Mouse (Mus musculus): ENCODE results near the gene Card6. TPM values are rescaled to one million over a fixed set of nuclear protein-coding genes. Genes with fewer than 3 reads are reported as not detected.
A peak's percentile ranks its signal among the peaks of the same experiment; 100 is the strongest.

Gene Card6
- polyA plus RNA-seq, 1 experiment from 2014 or later, result 1.7 TPM

DNA sequence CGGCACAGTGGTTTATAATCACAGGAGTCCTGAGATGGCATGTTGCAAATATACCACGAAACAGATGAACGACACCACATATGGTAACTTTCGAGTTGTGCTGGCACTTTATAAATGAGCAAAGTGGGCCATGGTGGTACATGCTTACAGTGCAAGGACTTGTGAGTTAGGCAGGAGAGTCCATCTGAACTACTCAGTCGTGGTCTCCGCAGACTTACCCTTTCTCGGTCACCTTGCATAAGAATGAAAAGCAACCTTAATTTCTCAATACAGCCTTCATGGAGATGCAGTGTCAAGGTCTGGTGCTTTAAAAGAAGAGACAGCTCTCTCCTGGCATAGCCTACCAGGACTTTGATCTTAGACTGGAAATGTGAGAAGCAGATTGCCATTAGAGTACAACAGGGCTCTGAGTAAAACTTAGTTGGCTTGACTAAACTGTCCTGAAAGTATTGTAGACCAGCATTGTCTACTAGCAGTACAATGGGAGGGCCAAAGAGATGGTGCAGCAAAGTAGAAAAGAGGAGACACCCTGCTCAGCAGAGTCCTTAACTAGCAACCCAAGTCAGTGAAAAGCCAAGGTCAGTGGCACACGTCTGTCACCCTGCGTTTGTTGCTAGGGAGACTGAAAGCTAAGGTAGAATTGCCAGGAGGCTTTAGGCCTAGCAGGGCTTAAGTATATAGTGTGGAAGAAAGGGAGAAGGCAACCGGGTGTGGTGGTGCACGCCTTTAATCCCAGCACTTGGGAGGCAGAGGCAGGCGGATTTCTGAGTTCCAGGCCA is 13.4 kb upstream of the Card6 start:
- Histone ChIP-seq H3K9ac (ENCODE audit: low read depth, low read length) (no peak overlapping the region), H3K9me3 (ENCODE audit: control insufficient read depth, low read length) (no peaks in the 10 kb centered on the region), H3K4me2 (replicated peaks; ENCODE audit: low read depth, low read length) (no peak overlapping the region), H3K27me3 (ENCODE audit: control insufficient read depth, insufficient read depth, low read length) (no peaks in the 10 kb centered on the region), H3K36me3 (ENCODE audit: control insufficient read depth, insufficient read depth, low read length) (peaks cover 60% of the 10 kb centered on the region), H3K27ac (ENCODE audit: low read depth, low read length) (no peak overlapping the region), H3K4me1 (ENCODE audit: control insufficient read depth, insufficient read depth, low read length) (peaks cover 8% of the 10 kb centered on the region; the same call in 1 of the 2 replicates), H3K4me3 (ENCODE audit: low read length) (no peak overlapping the region)
- WGBS, result 89% methylated on average over 12 of the region's 12 CpGs
- ATAC-seq (ENCODE audit: low FRiP score, low TSS enrichment), result no peak

DNA sequence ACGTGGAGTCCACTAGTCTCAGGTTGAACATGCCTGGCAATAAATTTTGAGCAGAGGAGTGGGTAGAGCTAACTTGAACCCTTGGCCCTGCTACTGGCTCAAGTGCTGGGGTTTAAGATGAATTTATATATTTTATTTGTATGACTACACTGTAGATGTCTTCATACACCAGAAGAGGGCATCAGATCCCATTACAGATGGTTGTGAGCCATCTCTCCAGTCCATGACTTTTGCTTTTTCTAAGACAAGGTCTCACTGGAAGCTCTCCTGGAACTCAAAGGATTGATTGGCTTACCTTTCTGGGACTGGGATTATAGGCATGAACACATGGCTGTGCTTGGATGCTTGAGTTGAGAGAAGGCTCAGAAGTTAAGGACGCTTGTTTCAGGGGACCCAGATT is 11.4 kb upstream of the Card6 start:
- Histone ChIP-seq H3K9me3 (ENCODE audit: control insufficient read depth, low read length) (no peaks in the 10 kb centered on the region), H3K4me1 (ENCODE audit: control insufficient read depth, insufficient read depth, low read length) (peaks cover 15% of the 10 kb centered on the region; the same call in 1 of the 2 replicates), H3K27ac (ENCODE audit: low read depth, low read length) (no peak overlapping the region), H3K4me2 (replicated peaks; ENCODE audit: low read depth, low read length) (no peak overlapping the region), H3K27me3 (ENCODE audit: control insufficient read depth, insufficient read depth, low read length) (no peaks in the 10 kb centered on the region), H3K4me3 (ENCODE audit: low read length) (no peak overlapping the region), H3K36me3 (ENCODE audit: control insufficient read depth, insufficient read depth, low read length) (peaks cover 60% of the 10 kb centered on the region), H3K9ac (ENCODE audit: low read depth, low read length) (no peak overlapping the region)
- ATAC-seq (ENCODE audit: low FRiP score, low TSS enrichment), result no peak
- WGBS, result 84% methylated on average over 2 of the region's 2 CpGs

GRCm38 (mm10) chr15:5119192-5119591 is 10.9 kb upstream of the Card6 start:
- Histone ChIP-seq H3K27me3 (ENCODE audit: control insufficient read depth, insufficient read depth, low read length) (no peaks in the 10 kb centered on the region), H3K9ac (ENCODE audit: low read depth, low read length) (no peak overlapping the region), H3K4me2 (replicated peaks; ENCODE audit: low read depth, low read length) (no peak overlapping the region), H3K27ac (ENCODE audit: low read depth, low read length) (no peak overlapping the region), H3K4me1 (ENCODE audit: control insufficient read depth, insufficient read depth, low read length) (peaks cover 18% of the 10 kb centered on the region; the same call in 1 of the 2 replicates), H3K9me3 (ENCODE audit: control insufficient read depth, low read length) (no peaks in the 10 kb centered on the region), H3K36me3 (ENCODE audit: control insufficient read depth, insufficient read depth, low read length) (peaks cover 56% of the 10 kb centered on the region), H3K4me3 (ENCODE audit: low read length) (no peak overlapping the region)
- 94% methylated on average over 2 of the region's 2 CpGs for WGBS
- ATAC-seq (ENCODE audit: low FRiP score, low TSS enrichment), result no peak

GRCm38 (mm10) chr15:5118626-5119025 is 10.3 kb upstream of the Card6 start:
- Histone ChIP-seq H3K9me3 (ENCODE audit: control insufficient read depth, low read length) (no peaks in the 10 kb centered on the region), H3K9ac (ENCODE audit: low read depth, low read length) (no peak overlapping the region), H3K27ac (ENCODE audit: low read depth, low read length) (no peak overlapping the region), H3K4me2 (replicated peaks; ENCODE audit: low read depth, low read length) (0 out of 2 replicates have a peak overlapping the region, but pooled peaks have one; percentile 82), H3K36me3 (ENCODE audit: control insufficient read depth, insufficient read depth, low read length) (peaks cover 55% of the 10 kb centered on the region), H3K27me3 (ENCODE audit: control insufficient read depth, insufficient read depth, low read length) (no peaks in the 10 kb centered on the region), H3K4me3 (ENCODE audit: low read length) (no peak overlapping the region), H3K4me1 (ENCODE audit: control insufficient read depth, insufficient read depth, low read length) (peaks cover 18% of the 10 kb centered on the region; the same call in 1 of the 2 replicates)
- 93% methylated on average over 9 of the region's 9 CpGs for WGBS
- ATAC-seq (ENCODE audit: low FRiP score, low TSS enrichment), result no peak

GRCm38 (mm10) chr15:5117031-5117601 is 8.8 kb upstream of the Card6 start:
- no peak; the same call in 1 of the 2 replicates for ATAC-seq (ENCODE audit: low FRiP score, low TSS enrichment)
- WGBS, result 2% methylated on average over 22 of the region's 22 CpGs

DNA sequence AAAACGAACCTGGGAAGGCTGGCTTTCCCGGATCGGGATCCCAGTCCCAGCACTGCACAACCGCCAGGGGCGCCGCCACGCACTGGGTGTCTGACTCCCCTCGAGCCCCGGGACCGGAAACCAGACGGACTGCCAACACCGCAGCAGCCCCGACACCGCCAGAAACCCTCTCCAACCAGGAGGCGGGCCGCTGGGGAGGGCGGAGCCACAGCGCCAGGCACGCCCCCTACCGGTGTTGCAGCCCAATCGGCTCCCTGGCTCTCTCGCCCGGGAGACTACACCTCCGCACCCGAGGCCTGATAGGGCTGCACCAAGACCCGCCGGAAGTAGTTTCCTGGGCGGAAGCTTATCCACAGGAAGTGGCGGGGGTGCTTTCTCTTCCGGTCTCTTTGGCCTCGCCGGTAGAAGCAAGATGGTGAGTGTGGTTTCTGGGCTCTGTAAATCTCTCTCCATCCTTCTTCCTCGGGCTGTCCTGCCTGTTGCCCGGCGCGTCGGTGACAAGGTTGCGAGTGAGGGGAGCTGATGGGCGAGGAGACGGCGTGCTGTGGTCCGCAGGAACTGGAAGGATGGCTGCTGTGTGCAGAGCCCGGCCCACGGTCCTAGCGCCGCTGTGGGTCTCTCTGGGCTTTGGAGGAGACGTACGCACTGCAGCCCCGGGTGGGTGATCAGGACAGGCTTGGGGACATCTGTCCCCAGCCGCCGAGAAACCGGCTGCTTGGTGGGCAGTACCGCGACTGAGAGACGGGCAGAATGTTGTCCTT is 8.1 kb upstream of the Card6 start, which contains the start of gene Rpl37:
Rpl37 (plus strand) TSS at position 376 of the 761 bp plus-strand sequence.
- Histone ChIP-seq H3K4me2 (replicated peaks; ENCODE audit: low read depth, low read length) (peak within 1 kb of the TSS; percentile 82), H3K9ac (ENCODE audit: low read depth, low read length) (peak within 1 kb of the TSS; percentile 92), H3K27me3 (ENCODE audit: control insufficient read depth, insufficient read depth, low read length) (no peaks in the 10 kb centered on the region), H3K4me3 (ENCODE audit: low read length) (peak within 1 kb of the TSS; percentile 84), H3K4me1 (ENCODE audit: control insufficient read depth, insufficient read depth, low read length) (peaks cover 18% of the 10 kb centered on the region; the same call in 1 of the 2 replicates), H3K27ac (ENCODE audit: low read depth, low read length) (peak within 1 kb of the TSS; percentile 93), H3K36me3 (ENCODE audit: control insufficient read depth, insufficient read depth, low read length) (peaks cover 41% of the 10 kb centered on the region), H3K9me3 (ENCODE audit: control insufficient read depth, low read length) (no peaks in the 10 kb centered on the region)
- under 1% methylated on average over 52 of the region's 55 CpGs for WGBS
- peak; percentile 99 for ATAC-seq (ENCODE audit: low FRiP score, low TSS enrichment)

More at GRCm38 (mm10) chr15:5117031-5117601, 8.8 kb upstream of the Card6 start:
- Histone ChIP-seq H3K27me3 (ENCODE audit: control insufficient read depth, insufficient read depth, low read length) (no peaks in the 10 kb centered on the region), H3K9me3 (ENCODE audit: control insufficient read depth, low read length) (no peaks in the 10 kb centered on the region), H3K4me1 (ENCODE audit: control insufficient read depth, insufficient read depth, low read length) (peaks cover 18% of the 10 kb centered on the region; the same call in 1 of the 2 replicates), H3K36me3 (ENCODE audit: control insufficient read depth, insufficient read depth, low read length) (peaks cover 48% of the 10 kb centered on the region), H3K27ac (ENCODE audit: low read depth, low read length) (peak overlapping the region; percentile 79; the same call in 1 of the 2 replicates), H3K9ac (ENCODE audit: low read depth, low read length) (peak overlapping the region; percentile 92), H3K4me3 (ENCODE audit: low read length) (peak overlapping the region; percentile 84), H3K4me2 (replicated peaks; ENCODE audit: low read depth, low read length) (peak overlapping the region; percentile 82)

DNA sequence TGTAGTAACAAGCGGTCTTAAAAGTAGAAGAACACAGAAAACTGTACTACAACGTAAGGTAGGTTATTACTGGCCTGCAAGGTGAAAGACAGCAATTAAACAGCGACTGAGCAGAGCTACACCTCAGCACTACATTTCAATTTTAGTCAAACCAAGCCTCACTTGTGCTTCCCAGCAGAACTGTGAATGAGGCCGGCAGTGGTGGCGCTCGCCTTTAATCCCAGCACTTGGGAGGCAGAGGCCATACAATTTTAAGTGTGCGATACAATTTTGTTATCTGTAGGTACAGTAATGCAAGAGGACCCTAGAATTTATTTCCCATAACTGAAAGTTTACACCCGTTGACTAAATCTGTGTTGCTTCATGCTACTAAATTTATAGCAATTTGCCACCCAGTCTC is 6.8 kb upstream of the Card6 start:
- peak overlapping the region; percentile 82 for H3K4me2 ChIP-seq (replicated peaks; ENCODE audit: low read depth, low read length)
- H3K27me3 ChIP-seq (ENCODE audit: control insufficient read depth, insufficient read depth, low read length), result no peaks in the 10 kb centered on the region
- peak overlapping the region; percentile 93 for H3K27ac ChIP-seq (ENCODE audit: low read depth, low read length)
- no peak for ATAC-seq (ENCODE audit: low FRiP score, low TSS enrichment)
- H3K9ac ChIP-seq (ENCODE audit: low read depth, low read length), result peak overlapping the region; percentile 69; the same call in 1 of the 2 replicates
- 49% methylated on average over 8 of the region's 8 CpGs for WGBS
- peaks cover 30% of the 10 kb centered on the region for H3K36me3 ChIP-seq (ENCODE audit: control insufficient read depth, insufficient read depth, low read length)
- peak overlapping the region; percentile 84 for H3K4me3 ChIP-seq (ENCODE audit: low read length)
- H3K9me3 ChIP-seq (ENCODE audit: control insufficient read depth, low read length), result no peaks in the 10 kb centered on the region
- H3K4me1 ChIP-seq (ENCODE audit: control insufficient read depth, insufficient read depth, low read length), result peaks cover 18% of the 10 kb centered on the region; the same call in 1 of the 2 replicates

GRCm38 (mm10) chr15:5112651-5113050 is 4.3 kb upstream of the Card6 start:
- no peaks in the 10 kb centered on the region for H3K9me3 ChIP-seq (ENCODE audit: control insufficient read depth, low read length)
- H3K27me3 ChIP-seq (ENCODE audit: control insufficient read depth, insufficient read depth, low read length), result no peaks in the 10 kb centered on the region
- no peak for ATAC-seq (ENCODE audit: low FRiP score, low TSS enrichment)
- H3K36me3 ChIP-seq (ENCODE audit: control insufficient read depth, insufficient read depth, low read length), result peaks cover 5% of the 10 kb centered on the region
- no peak overlapping the region for H3K27ac ChIP-seq (ENCODE audit: low read depth, low read length)
- no peak overlapping the region for H3K4me3 ChIP-seq (ENCODE audit: low read length)
- 86% methylated on average over 3 of the region's 3 CpGs for WGBS
- H3K4me1 ChIP-seq (ENCODE audit: control insufficient read depth, insufficient read depth, low read length), result peaks cover 13% of the 10 kb centered on the region; the same call in 1 of the 2 replicates
- no peak overlapping the region for H3K9ac ChIP-seq (ENCODE audit: low read depth, low read length)
- no peak overlapping the region for H3K4me2 ChIP-seq (replicated peaks; ENCODE audit: low read depth, low read length)
